Mouse (Mus musculus) E14TG2a.4 (cell line): ENCODE results near the gene Btg1.
A peak's percentile ranks its signal among the peaks of the same experiment; 100 is the strongest.

ENCODE experiments used
- H3K27me3 ChIP-seq: 2 replicates; pipeline ENCODE4 v1.6.1; 2014; ENCODE audit warnings: low read length, control low read depth; ENCODE audit not compliant: insufficient read depth
- H3K36me3 ChIP-seq: 2 replicates; pipeline ENCODE4 v1.6.1; 2014; ENCODE audit warnings: low read length, control low read depth; ENCODE audit not compliant: insufficient read depth
- H3K4me1 ChIP-seq: replicated peaks from 2 replicates; pipeline ENCODE4 v1.6.1; 2014; ENCODE audit warnings: low read depth, low read length, control low read depth
- H3K4me3 ChIP-seq: replicated peaks from 2 replicates; pipeline ENCODE4 v1.5.1; 2014; ENCODE audit warnings: mild to moderate bottlenecking, low read length
- H3K9me3 ChIP-seq: 2 replicates; pipeline ENCODE4 v1.6.1; 2014; ENCODE audit warnings: low read length, control low read depth
- CTCF ChIP-seq: conservative IDR thresholded peaks from 2 replicates; pipeline ENCODE4 v1.5.1; 2014; ENCODE audit warnings: low read length
- NANOG ChIP-seq: IDR thresholded peaks from 2 replicates; pipeline ENCODE4 v1.6.1; 2014; ENCODE audit warnings: borderline replicate concordance, low read length, mixed read lengths
- POU5F1 ChIP-seq: IDR thresholded peaks from 2 replicates; pipeline ENCODE4 v1.6.1; 2014; ENCODE audit warnings: low read length, borderline replicate concordance

The Btg1 gene

DNA sequence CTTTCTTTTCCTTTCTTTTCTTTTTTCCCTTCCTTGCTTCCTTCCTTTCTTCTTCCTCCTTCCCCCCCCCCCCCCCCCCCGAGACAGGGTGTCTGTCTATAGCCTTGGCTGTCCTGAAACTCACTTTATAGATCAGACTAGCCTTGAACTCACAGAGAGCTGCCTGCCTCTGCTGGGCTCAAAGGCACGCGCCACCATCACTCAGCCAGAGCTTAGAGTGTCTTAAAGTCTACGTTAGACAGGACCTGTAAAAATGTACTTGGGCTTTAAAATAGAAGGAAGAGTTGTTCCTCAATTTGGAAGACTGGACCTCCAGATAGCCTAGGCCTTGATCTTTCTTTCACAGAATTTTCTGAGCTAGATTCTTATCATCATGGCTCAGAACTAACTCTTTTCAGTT, 8.3 kb downstream of the Btg1 start:
- Histone ChIP-seq H3K27me3 (no peaks in the 10 kb centered on the region), H3K4me3 (no peak overlapping the region), H3K36me3 (peaks cover 54% of the 10 kb centered on the region), H3K9me3 (no peaks in the 10 kb centered on the region), H3K4me1 (peaks cover 77% of the 10 kb centered on the region)
- no peak for TF ChIP-seq POU5F1
- TF ChIP-seq CTCF: no peak
- no peak for TF ChIP-seq NANOG

DNA sequence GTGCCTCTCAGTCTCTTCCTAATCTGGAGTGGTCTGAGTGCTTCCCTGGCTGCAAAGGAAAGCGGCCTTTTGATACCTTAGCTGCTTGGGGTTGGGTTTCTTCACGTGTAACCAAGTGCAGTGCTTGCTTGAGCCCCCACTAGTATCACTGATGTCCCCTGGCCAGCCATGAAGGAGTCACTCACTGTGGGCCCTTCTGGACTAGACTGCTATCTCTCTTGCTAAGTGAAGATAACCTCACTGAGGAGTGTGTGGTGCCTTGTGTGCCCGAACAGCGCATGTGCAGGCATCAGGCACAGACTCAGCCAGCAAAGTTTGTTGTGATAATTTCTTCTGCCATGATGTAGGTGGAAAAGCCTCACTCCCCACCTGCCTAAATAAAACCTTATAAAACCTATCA, 8.9 kb downstream of the Btg1 start:
- no peak for TF ChIP-seq NANOG
- no peak for TF ChIP-seq POU5F1
- no peak for TF ChIP-seq CTCF
- no peak overlapping the region for H3K4me3 ChIP-seq
- no peaks in the 10 kb centered on the region for H3K27me3 ChIP-seq
- peaks cover 77% of the 10 kb centered on the region for H3K4me1 ChIP-seq
- H3K36me3 ChIP-seq: peaks cover 48% of the 10 kb centered on the region
- H3K9me3 ChIP-seq: no peaks in the 10 kb centered on the region

DNA sequence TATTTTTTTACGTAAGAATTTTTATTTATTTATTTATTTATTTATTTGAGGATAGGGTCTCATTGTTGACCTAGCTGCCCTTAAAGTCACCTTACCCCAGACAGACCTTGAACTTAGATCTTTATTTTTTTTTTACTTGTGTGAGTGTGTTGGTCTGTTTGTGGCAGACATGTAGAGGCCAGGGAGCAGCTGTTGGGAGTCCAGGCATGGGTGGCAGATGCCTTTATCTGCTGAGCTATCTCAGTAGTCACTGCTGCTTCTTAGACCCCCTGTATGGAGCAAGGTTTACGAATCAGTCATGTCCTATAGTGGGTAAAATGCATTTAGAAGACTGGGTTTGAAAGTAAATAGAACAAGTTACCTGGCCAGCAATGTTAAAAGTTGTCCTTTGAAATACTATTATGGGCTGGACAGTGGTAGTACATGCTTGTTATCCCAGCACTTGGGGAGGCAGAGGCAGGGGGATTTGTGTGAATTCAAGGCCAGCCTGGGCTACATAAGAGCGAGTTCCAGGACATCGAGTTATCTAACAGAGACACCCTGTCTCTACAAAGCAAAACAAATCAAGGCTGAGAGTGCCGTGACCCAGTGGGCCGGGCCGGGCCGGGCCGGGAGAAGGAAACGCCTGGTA, 9.4 kb downstream of the Btg1 start:
- Histone ChIP-seq H3K9me3 (no peaks in the 10 kb centered on the region), H3K4me3 (no peak overlapping the region), H3K36me3 (peaks cover 43% of the 10 kb centered on the region), H3K27me3 (no peaks in the 10 kb centered on the region), H3K4me1 (peaks cover 77% of the 10 kb centered on the region)
- no peak for TF ChIP-seq CTCF

DNA sequence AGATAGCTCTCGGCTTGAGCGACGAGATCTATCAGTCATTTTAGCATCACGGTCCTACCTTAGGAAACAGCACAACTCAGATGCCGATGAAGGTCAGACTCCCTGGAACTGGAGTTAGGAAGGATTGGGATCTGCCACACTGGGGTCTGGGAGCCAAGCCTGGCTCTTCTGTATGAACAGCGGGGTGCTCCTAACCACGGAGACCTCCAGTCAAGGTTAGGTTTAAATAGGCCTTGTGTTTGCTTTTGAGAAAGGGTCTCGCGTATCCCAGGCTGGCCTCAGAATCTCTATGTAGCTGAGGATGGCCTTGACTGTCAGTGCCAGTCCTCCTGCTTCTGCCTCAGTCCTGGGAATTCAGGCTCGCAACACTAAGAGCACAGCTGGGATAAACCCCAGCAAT, 10.5 kb downstream of the Btg1 start:
- Histone ChIP-seq H3K4me3 (no peak overlapping the region), H3K9me3 (no peaks in the 10 kb centered on the region), H3K27me3 (no peaks in the 10 kb centered on the region), H3K4me1 (peaks cover 77% of the 10 kb centered on the region), H3K36me3 (peaks cover 33% of the 10 kb centered on the region)
- TF ChIP-seq POU5F1: no peak
- TF ChIP-seq CTCF: no peak
- TF ChIP-seq NANOG: no peak

DNA sequence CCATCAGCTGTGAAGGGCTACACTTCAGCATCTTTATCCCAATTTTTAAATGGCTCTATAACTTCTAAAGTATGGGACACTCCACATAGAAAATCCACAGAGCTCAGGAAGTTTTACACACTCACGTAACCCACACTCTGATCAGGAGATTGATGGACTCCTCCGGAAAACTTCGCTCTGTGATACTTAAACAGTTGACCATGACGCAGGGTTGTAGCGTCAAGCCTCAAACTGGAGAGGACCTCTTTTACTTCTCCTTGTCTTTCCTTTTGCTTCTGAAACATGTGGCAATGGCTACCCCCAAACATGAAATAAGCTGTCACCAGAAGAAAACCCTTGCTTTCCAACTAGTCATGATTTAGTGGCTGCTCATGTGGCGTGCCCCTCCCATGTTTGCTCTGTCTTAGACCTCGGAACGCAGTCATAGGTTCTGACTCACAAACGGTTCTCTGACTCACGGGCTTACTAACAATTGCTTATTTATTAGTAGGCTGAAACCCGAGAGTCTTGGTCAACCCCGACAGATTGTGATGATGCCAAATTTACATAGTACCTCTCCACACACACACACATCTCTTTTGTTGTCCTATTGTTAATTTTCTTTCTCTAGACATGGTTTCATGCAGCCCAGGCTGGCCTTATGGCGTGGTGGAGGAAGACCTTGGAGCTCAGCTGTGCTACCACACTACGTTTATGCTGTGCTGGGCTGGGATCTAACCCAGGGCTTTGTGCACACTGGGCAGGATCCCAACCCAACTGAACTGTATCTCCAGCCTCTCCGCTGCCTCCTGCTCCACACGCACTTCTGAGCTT, 11.5 kb downstream of the Btg1 start:
- no peak for TF ChIP-seq NANOG
- peaks cover 86% of the 10 kb centered on the region for H3K4me1 ChIP-seq
- H3K9me3 ChIP-seq: no peaks in the 10 kb centered on the region
- H3K4me3 ChIP-seq: no peak overlapping the region
- no peaks in the 10 kb centered on the region for H3K27me3 ChIP-seq
- peaks cover 24% of the 10 kb centered on the region for H3K36me3 ChIP-seq

DNA sequence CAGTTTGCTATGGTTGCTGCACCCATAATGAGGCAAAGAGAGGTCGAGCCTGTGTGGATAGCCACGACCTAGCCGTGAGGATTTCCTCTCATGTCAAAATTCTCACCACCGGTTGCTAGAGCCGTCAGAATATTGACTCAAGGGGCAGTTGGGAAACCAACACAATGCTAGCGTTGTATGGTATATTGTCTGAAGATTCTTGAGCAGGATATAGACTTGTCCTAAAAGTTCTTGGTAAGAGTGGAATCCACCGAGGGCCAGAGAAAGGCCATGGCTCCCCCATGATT, 12.1 kb downstream of the Btg1 start:
- TF ChIP-seq NANOG: no peak
- TF ChIP-seq CTCF: no peak
- TF ChIP-seq POU5F1: no peak
- no peaks in the 10 kb centered on the region for H3K9me3 ChIP-seq

DNA sequence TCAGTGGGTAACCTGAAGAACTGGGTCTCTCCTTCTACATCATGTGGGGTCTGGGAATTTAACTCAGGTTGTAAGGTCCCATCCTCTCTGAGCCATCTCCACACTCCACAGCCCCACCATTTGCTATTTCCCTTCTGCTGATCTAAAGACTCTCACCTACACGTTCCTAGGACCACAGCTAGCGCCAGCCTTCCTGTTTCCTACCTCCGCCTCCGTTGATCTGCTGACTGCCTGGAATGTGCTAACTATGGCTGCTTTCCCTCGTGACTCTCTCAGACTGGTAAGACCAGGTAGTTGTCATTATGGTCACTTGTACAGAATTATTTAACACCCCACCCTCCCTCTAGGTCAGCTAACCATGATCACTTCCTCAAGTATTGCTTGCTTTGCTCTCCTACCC, 13.3 kb downstream of the Btg1 start:
- Histone ChIP-seq H3K9me3 (no peaks in the 10 kb centered on the region), H3K4me1 (peaks cover 90% of the 10 kb centered on the region), H3K36me3 (peaks cover 12% of the 10 kb centered on the region; the same call in 1 of the 2 replicates), H3K27me3 (no peaks in the 10 kb centered on the region), H3K4me3 (no peak overlapping the region; the same call in 1 of the 2 replicates)
- TF ChIP-seq CTCF: no peak
- no peak for TF ChIP-seq NANOG
- TF ChIP-seq POU5F1: no peak

More for the DNA sequence above, 12.1 kb downstream of the Btg1 start:
- H3K36me3 ChIP-seq: peaks cover 20% of the 10 kb centered on the region
- no peak overlapping the region for H3K4me3 ChIP-seq
- H3K4me1 ChIP-seq: peaks cover 91% of the 10 kb centered on the region
- no peaks in the 10 kb centered on the region for H3K27me3 ChIP-seq

DNA sequence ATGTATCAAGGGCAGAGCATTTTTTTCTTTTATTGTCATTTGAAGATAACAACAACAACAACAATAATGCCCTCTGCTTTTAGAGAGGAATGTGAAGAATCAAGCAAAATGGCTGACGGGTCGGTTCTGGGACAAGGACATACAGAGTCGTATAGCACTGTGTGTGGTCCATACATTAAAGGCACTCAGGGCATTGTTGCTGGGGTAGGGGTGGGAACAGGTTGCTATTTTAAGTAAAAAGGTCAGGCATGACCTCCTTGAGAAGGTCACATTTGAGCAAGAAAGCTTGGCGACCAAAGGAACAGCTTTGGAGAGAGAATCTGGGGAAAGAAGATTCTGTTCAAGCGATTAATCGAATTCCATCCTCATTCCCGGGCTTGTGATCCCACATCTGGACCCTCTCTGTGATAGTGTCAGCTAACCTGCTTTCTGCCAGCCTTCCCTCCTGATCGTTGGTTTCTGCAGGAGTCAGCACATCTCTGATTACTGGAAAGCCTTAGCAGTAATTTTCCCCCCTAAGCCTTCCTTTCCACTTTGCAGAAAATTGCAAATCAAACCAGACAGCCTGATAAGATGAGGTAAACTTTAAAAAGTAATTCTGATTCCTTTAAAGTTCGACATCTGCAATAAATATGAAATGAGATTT, 14.4 kb downstream of the Btg1 start:
- TF ChIP-seq POU5F1 (no peak), NANOG (peak; percentile 78), CTCF (no peak)
- Histone ChIP-seq H3K9me3 (no peaks in the 10 kb centered on the region), H3K4me1 (peaks cover 80% of the 10 kb centered on the region), H3K36me3 (0 out of 2 replicates have a peak, but pooled peaks cover 8% of the 10 kb centered on the region), H3K4me3 (no peak overlapping the region), H3K27me3 (no peaks in the 10 kb centered on the region)
